Mouse (Mus musculus): ENCODE measurements around the gene Zfp787. TPM values are rescaled to one million over a fixed set of nuclear protein-coding genes. Genes with fewer than 3 reads are reported as not detected.

Zfp787 gene
- polyA plus RNA-seq, 1 experiment from 2014 or later = 11.2 TPM

GRCm38 (mm10) chr7:6157479-6157878 is 1.7 kb upstream of the Zfp787 start:
- Histone ChIP-seq H3K9ac (ENCODE audit: low read length) (no peak overlapping the region), H3K4me3 (ENCODE audit: low read depth, low read length) (no peak overlapping the region), H3K4me2 (ENCODE audit: low read depth, low read length, severe bottlenecking) (no peak overlapping the region), H3K9me3 (ENCODE audit: control insufficient read depth, low read length) (no peaks in the 10 kb centered on the region; the same call in 1 of the 2 replicates), H3K27ac (ENCODE audit: low read depth, low read length) (no peak overlapping the region), H3K4me1 (replicated peaks; ENCODE audit: control insufficient read depth, insufficient read depth, low read length) (peaks cover 4% of the 10 kb centered on the region; the same call in 1 of the 2 replicates), H3K36me3 (ENCODE audit: control insufficient read depth, insufficient read depth, low read length) (no peaks in the 10 kb centered on the region), H3K27me3 (ENCODE audit: control insufficient read depth, insufficient read depth, low read length) (no peaks in the 10 kb centered on the region)
- no peak for ATAC-seq (replicated peaks; ENCODE audit: low FRiP score)
- DNase-seq (ENCODE audit: low spot score) = no peak
- 81% methylated on average over 1 of the region's 1 CpGs for WGBS

GRCm38 (mm10) chr7:6156901-6157472 is 1.2 kb upstream of the Zfp787 start:
- H3K9ac ChIP-seq (ENCODE audit: low read length) = no peak overlapping the region; the same call in 1 of the 2 replicates
- WGBS = 80% methylated on average over 9 of the region's 9 CpGs
- no peaks in the 10 kb centered on the region; the same call in 1 of the 2 replicates for H3K9me3 ChIP-seq (ENCODE audit: control insufficient read depth, low read length)
- no peak for DNase-seq (ENCODE audit: low spot score)
- no peak for ATAC-seq (replicated peaks; ENCODE audit: low FRiP score)
- no peaks in the 10 kb centered on the region for H3K36me3 ChIP-seq (ENCODE audit: control insufficient read depth, insufficient read depth, low read length)
- H3K27me3 ChIP-seq (ENCODE audit: control insufficient read depth, insufficient read depth, low read length) = no peaks in the 10 kb centered on the region
- H3K4me1 ChIP-seq (replicated peaks; ENCODE audit: control insufficient read depth, insufficient read depth, low read length) = peaks cover 4% of the 10 kb centered on the region; the same call in 1 of the 2 replicates
- no peak overlapping the region for H3K27ac ChIP-seq (ENCODE audit: low read depth, low read length)
- peak overlapping the region; percentile 80; the same call in 1 of the 2 replicates for H3K4me3 ChIP-seq (ENCODE audit: low read depth, low read length)
- peak overlapping the region; percentile 57 for H3K4me2 ChIP-seq (ENCODE audit: low read depth, low read length, severe bottlenecking)

GRCm38 (mm10) chr7:6155031-6155872 is 545 bp downstream of the Zfp787 start:
- Histone ChIP-seq H3K36me3 (ENCODE audit: control insufficient read depth, insufficient read depth, low read length) (no peaks in the 10 kb centered on the region), H3K9me3 (ENCODE audit: control insufficient read depth, low read length) (no peaks in the 10 kb centered on the region; the same call in 1 of the 2 replicates), H3K9ac (ENCODE audit: low read length) (peak overlapping the region; percentile 92), H3K27ac (ENCODE audit: low read depth, low read length) (peak overlapping the region; percentile 88), H3K4me3 (ENCODE audit: low read depth, low read length) (peak overlapping the region; percentile 80), H3K4me2 (ENCODE audit: low read depth, low read length, severe bottlenecking) (peak overlapping the region; percentile 73), H3K27me3 (ENCODE audit: control insufficient read depth, insufficient read depth, low read length) (no peaks in the 10 kb centered on the region), H3K4me1 (replicated peaks; ENCODE audit: control insufficient read depth, insufficient read depth, low read length) (peaks cover 4% of the 10 kb centered on the region; the same call in 1 of the 2 replicates)
- DNase-seq (ENCODE audit: low spot score) (peak; percentile 92), ATAC-seq (replicated peaks; ENCODE audit: low FRiP score) (peak; percentile 76)
- under 1% methylated on average over 60 of the region's 85 CpGs for WGBS

GRCm38 (mm10) chr7:6154164-6154563 is 1.6 kb downstream of the Zfp787 start:
- Histone ChIP-seq H3K4me2 (ENCODE audit: low read depth, low read length, severe bottlenecking) (peak overlapping the region; percentile 73; the same call in 1 of the 2 replicates), H3K27ac (ENCODE audit: low read depth, low read length) (no peak overlapping the region), H3K4me3 (ENCODE audit: low read depth, low read length) (peak overlapping the region; percentile 80), H3K36me3 (ENCODE audit: control insufficient read depth, insufficient read depth, low read length) (no peaks in the 10 kb centered on the region), H3K9ac (ENCODE audit: low read length) (peak overlapping the region; percentile 92; the same call in 1 of the 2 replicates), H3K9me3 (ENCODE audit: control insufficient read depth, low read length) (no peaks in the 10 kb centered on the region; the same call in 1 of the 2 replicates), H3K27me3 (ENCODE audit: control insufficient read depth, insufficient read depth, low read length) (no peaks in the 10 kb centered on the region), H3K4me1 (replicated peaks; ENCODE audit: control insufficient read depth, insufficient read depth, low read length) (peaks cover 4% of the 10 kb centered on the region; the same call in 1 of the 2 replicates)
- DNase-seq (ENCODE audit: low spot score) (no peak), ATAC-seq (replicated peaks; ENCODE audit: low FRiP score) (no peak)
- 89% methylated on average over 5 of the region's 5 CpGs for WGBS

GRCm38 (mm10) chr7:6153131-6153530 is 2.7 kb downstream of the Zfp787 start:
- Histone ChIP-seq H3K9me3 (ENCODE audit: control insufficient read depth, low read length) (no peaks in the 10 kb centered on the region; the same call in 1 of the 2 replicates), H3K4me2 (ENCODE audit: low read depth, low read length, severe bottlenecking) (no peak overlapping the region), H3K4me1 (replicated peaks; ENCODE audit: control insufficient read depth, insufficient read depth, low read length) (peaks cover 4% of the 10 kb centered on the region; the same call in 1 of the 2 replicates), H3K27me3 (ENCODE audit: control insufficient read depth, insufficient read depth, low read length) (no peaks in the 10 kb centered on the region), H3K4me3 (ENCODE audit: low read depth, low read length) (no peak overlapping the region), H3K36me3 (ENCODE audit: control insufficient read depth, insufficient read depth, low read length) (no peaks in the 10 kb centered on the region), H3K9ac (ENCODE audit: low read length) (no peak overlapping the region), H3K27ac (ENCODE audit: low read depth, low read length) (no peak overlapping the region)
- DNase-seq (ENCODE audit: low spot score) (no peak), ATAC-seq (replicated peaks; ENCODE audit: low FRiP score) (no peak)
- WGBS = 91% methylated on average over 3 of the region's 3 CpGs

GRCm38 (mm10) chr7:6152036-6152435 is 3.8 kb downstream of the Zfp787 start:
- ATAC-seq (replicated peaks; ENCODE audit: low FRiP score) (no peak), DNase-seq (ENCODE audit: low spot score) (no peak)
- no peak overlapping the region for H3K4me3 ChIP-seq (ENCODE audit: low read depth, low read length)
- no peak overlapping the region for H3K4me2 ChIP-seq (ENCODE audit: low read depth, low read length, severe bottlenecking)
- H3K36me3 ChIP-seq (ENCODE audit: control insufficient read depth, insufficient read depth, low read length) = no peaks in the 10 kb centered on the region
- no peak overlapping the region for H3K9ac ChIP-seq (ENCODE audit: low read length)
- H3K4me1 ChIP-seq (replicated peaks; ENCODE audit: control insufficient read depth, insufficient read depth, low read length) = peaks cover 4% of the 10 kb centered on the region; the same call in 1 of the 2 replicates
- no peaks in the 10 kb centered on the region for H3K27me3 ChIP-seq (ENCODE audit: control insufficient read depth, insufficient read depth, low read length)
- H3K27ac ChIP-seq (ENCODE audit: low read depth, low read length) = no peak overlapping the region
- WGBS = 84% methylated on average over 3 of the region's 3 CpGs
- H3K9me3 ChIP-seq (ENCODE audit: control insufficient read depth, low read length) = no peaks in the 10 kb centered on the region; the same call in 1 of the 2 replicates

- DNase-seq (ENCODE audit: low spot score) (no peak), ATAC-seq (replicated peaks; ENCODE audit: low FRiP score) (no peak)
- no peak overlapping the region for H3K4me2 ChIP-seq (ENCODE audit: low read depth, low read length, severe bottlenecking)
- H3K27me3 ChIP-seq (ENCODE audit: control insufficient read depth, insufficient read depth, low read length) = no peaks in the 10 kb centered on the region
- H3K36me3 ChIP-seq (ENCODE audit: control insufficient read depth, insufficient read depth, low read length) = no peaks in the 10 kb centered on the region
- no peaks in the 10 kb centered on the region; the same call in 1 of the 2 replicates for H3K9me3 ChIP-seq (ENCODE audit: control insufficient read depth, low read length)
- no peak overlapping the region for H3K9ac ChIP-seq (ENCODE audit: low read length)
- 0 out of 2 replicates have a peak, but pooled peaks cover 2% of the 10 kb centered on the region for H3K4me1 ChIP-seq (replicated peaks; ENCODE audit: control insufficient read depth, insufficient read depth, low read length)
- 77% methylated on average over 1 of the region's 1 CpGs for WGBS
- H3K27ac ChIP-seq (ENCODE audit: low read depth, low read length) = no peak overlapping the region
- no peak overlapping the region for H3K4me3 ChIP-seq (ENCODE audit: low read depth, low read length)
Observed at GRCm38 (mm10) chr7:6151266-6151665, 4.5 kb downstream of the Zfp787 start.

GRCm38 (mm10) chr7:6147688-6148087 is 8.1 kb downstream of the Zfp787 start:
- no peak overlapping the region for H3K4me3 ChIP-seq (ENCODE audit: low read depth, low read length)
- no peaks in the 10 kb centered on the region for H3K27me3 ChIP-seq (ENCODE audit: control insufficient read depth, insufficient read depth, low read length)
- WGBS = 87% methylated on average over 5 of the region's 5 CpGs
- no peaks in the 10 kb centered on the region for H3K9me3 ChIP-seq (ENCODE audit: control insufficient read depth, low read length)
- ATAC-seq (replicated peaks; ENCODE audit: low FRiP score) (no peak), DNase-seq (ENCODE audit: low spot score) (no peak)
- H3K27ac ChIP-seq (ENCODE audit: low read depth, low read length) = no peak overlapping the region
- H3K36me3 ChIP-seq (ENCODE audit: control insufficient read depth, insufficient read depth, low read length) = no peaks in the 10 kb centered on the region
- no peaks in the 10 kb centered on the region for H3K4me1 ChIP-seq (replicated peaks; ENCODE audit: control insufficient read depth, insufficient read depth, low read length)
- H3K4me2 ChIP-seq (ENCODE audit: low read depth, low read length, severe bottlenecking) = no peak overlapping the region
- no peak overlapping the region for H3K9ac ChIP-seq (ENCODE audit: low read length)

Measured in forebrain, embryonic 11.5 days (tissue).